Mouse (Mus musculus) neural tube, embryonic 11.5 days (tissue): Measurements from ENCODE around the gene Vtcn1. TPM values are rescaled to one million over a fixed set of nuclear protein-coding genes. Genes with fewer than 3 reads are reported as not detected.

ENCODE experiments used
- ATAC-seq: fragments of 200-750 bp; cut with Nextera tagmentation; 2 replicates; pipeline ENCODE4 v1.8.0; 2017; ENCODE audit warnings: moderate number of reproducible peaks, mild to moderate bottlenecking, moderate TSS enrichment, moderate library complexity; ENCODE audit not compliant: insufficient read depth, low FRiP score, low TSS enrichment
- DNase-seq: peaks from one replicate; pipeline ENCODE4 v3.0.0-alpha.2; 2015; ENCODE audit warnings: low spot score
- H3K27ac ChIP-seq: fragments of 300-500 bp; sonication (generic); 2 replicates; pipeline ENCODE4 v1.5.1; 2014; ENCODE audit warnings: low read depth, mild to moderate bottlenecking, low read length
- H3K27me3 ChIP-seq: fragments of 300-500 bp; sonication (generic); 2 replicates; pipeline ENCODE4 v1.6.1; 2014; ENCODE audit warnings: mild to moderate bottlenecking, low read length, mixed read lengths; ENCODE audit not compliant: control insufficient read depth, insufficient read depth
- H3K36me3 ChIP-seq: fragments of 300-500 bp; sonication (generic); 2 replicates; pipeline ENCODE4 v1.6.1; 2014; ENCODE audit warnings: mild to moderate bottlenecking, low read length, moderate library complexity, mixed read lengths; ENCODE audit not compliant: control insufficient read depth, insufficient read depth
- H3K4me1 ChIP-seq: fragments of 300-500 bp; sonication (generic); 2 replicates; pipeline ENCODE4 v1.6.1; 2014; ENCODE audit warnings: low read length, mixed read lengths; ENCODE audit not compliant: control insufficient read depth, insufficient read depth
- H3K4me2 ChIP-seq: fragments of 300-500 bp; sonication (generic); 2 replicates; pipeline ENCODE4 v1.6.1; 2014; ENCODE audit warnings: low read depth, mild to moderate bottlenecking, moderate library complexity
- H3K4me3 ChIP-seq: fragments of 300-500 bp; sonication (generic); 2 replicates; pipeline ENCODE4 v1.5.1; 2014; ENCODE audit warnings: low read depth, low read length
- H3K9ac ChIP-seq: fragments of 300-500 bp; sonication (generic); 2 replicates; pipeline ENCODE4 v1.6.1; 2014; ENCODE audit warnings: mild to moderate bottlenecking, low read length
- H3K9me3 ChIP-seq: fragments of 300-500 bp; sonication (generic); 2 replicates; pipeline ENCODE4 v1.6.1; 2016; ENCODE audit warnings: low read length; ENCODE audit not compliant: control insufficient read depth
- WGBS: fragments of 180-500 bp; shearing (Covaris S2); extraction: QIAGEN DNeasy Blood & Tissue Kit; methylation state at CpG from one replicate; pipeline ENCODE4 v1.1.7; 2014; 5-methylcytosine and 5-hydroxymethylcytosine counted together
- polyA plus RNA-seq: library from polyadenylated mRNA; unstranded; fragments of >200 nt; fragmentation: Nextera tagmentation; extraction: Ambion mirVana; gene quantifications from 2 replicates; pipeline ENCODE4 v1.2.1, GENCODE M21; 2014

The Vtcn1 gene
- polyA plus RNA-seq, 1 experiment from 2014 or later, result not detected

DNA sequence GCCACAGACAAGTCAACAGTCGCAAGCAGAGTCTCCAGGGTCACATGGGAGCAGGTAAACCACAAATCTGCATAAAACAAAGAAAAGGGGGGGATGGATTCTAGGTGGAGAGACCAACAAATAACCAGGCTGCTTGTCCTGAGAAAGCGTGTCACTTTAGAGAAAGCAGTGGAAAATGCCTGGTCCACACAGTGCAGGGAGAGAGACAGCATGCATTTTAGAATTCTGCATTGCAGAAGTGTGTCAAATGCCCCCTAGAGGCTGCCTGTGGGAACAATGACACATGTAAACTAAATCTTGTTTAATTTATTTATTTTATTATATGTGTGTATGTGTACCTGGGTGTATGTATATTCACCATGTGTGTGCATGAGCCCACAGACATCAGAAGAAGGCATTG is 4.0 kb upstream of the Vtcn1 start:
- DNase-seq (peak; percentile 28), ATAC-seq (no peak)
- 48% methylated on average over 2 of the region's 2 CpGs for WGBS
- Histone ChIP-seq H3K4me1 (0 out of 2 replicates have a peak, but pooled peaks cover 2% of the 10 kb centered on the region), H3K4me3 (no peak overlapping the region), H3K9me3 (no peaks in the 10 kb centered on the region), H3K27me3 (no peaks in the 10 kb centered on the region), H3K36me3 (no peaks in the 10 kb centered on the region), H3K27ac (no peak overlapping the region), H3K9ac (no peak overlapping the region), H3K4me2 (no peak overlapping the region)

DNA sequence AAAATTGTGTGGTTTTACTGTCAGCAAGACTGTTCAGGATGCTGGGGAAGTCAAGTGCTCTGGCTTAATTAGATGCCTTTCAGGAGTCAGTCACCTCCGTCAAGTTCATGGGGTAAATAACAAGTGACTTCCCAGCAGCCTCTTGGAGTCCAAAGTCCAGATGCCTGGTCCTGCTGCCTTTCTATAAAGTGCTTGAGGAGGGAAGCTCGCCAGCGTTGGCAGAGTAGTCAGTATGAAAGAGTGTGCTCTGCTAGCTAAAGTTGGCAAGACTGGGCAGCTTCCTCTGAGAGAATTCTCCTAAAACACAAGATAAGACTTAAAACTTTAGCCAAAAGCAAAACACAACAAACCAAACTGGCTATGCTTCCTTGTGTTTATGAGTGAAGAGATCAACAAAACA is 18.5 kb downstream of the Vtcn1 start:
- Histone ChIP-seq H3K4me1 (no peaks in the 10 kb centered on the region), H3K9me3 (no peaks in the 10 kb centered on the region), H3K27ac (no peak overlapping the region), H3K4me2 (no peak overlapping the region), H3K4me3 (no peak overlapping the region), H3K27me3 (no peaks in the 10 kb centered on the region), H3K9ac (no peak overlapping the region), H3K36me3 (no peaks in the 10 kb centered on the region)
- WGBS, result 87% methylated on average over 3 of the region's 3 CpGs
- no peak for DNase-seq
- no peak for ATAC-seq

DNA sequence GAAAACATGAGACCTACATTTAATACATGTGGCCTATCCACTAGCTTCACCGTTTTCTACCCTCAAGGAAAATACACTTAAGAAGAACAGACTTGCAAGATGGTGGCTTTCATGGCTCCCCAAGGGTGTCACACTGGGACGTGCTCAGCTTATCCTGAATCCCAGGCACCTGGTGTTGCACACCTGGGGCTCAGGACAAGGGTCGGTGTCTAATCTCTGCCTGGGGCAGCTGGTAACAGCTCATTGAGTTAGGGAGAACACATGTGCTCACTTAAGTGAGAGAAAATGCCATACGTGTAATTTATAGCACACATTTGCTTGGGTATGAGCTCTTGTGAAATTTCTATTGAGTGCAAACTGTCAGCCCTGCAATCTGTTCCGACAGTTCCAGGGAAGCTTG is 19.1 kb downstream of the Vtcn1 start:
- H3K4me3 ChIP-seq, result no peak overlapping the region
- no peaks in the 10 kb centered on the region for H3K36me3 ChIP-seq
- no peak for DNase-seq
- H3K27me3 ChIP-seq, result no peaks in the 10 kb centered on the region
- H3K4me2 ChIP-seq, result no peak overlapping the region
- H3K27ac ChIP-seq, result no peak overlapping the region
- WGBS, result 63% methylated on average over 5 of the region's 5 CpGs
- no peaks in the 10 kb centered on the region for H3K9me3 ChIP-seq
- ATAC-seq, result no peak
- no peaks in the 10 kb centered on the region for H3K4me1 ChIP-seq
- no peak overlapping the region for H3K9ac ChIP-seq

DNA sequence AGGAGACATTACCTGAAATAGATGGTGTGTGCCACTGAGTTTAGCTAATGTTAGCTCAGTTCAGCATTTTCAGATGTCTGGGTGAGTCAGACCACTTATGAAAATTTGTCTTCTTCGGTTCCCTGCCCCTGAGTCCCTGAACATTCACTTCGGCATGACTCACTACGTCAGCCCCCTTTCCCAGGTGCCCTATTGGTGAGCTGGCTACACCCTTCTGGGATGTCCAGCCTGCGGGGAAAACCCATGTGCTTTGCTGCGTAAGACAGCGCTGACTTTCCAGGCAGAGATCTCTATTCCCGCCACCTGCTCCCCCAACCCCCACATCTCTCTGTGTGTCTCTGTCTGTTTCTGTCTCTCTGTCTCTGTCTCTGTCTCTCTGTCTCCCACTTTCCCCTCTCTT is 23.1 kb downstream of the Vtcn1 start:
- no peak overlapping the region for H3K4me2 ChIP-seq
- WGBS, result 92% methylated on average over 7 of the region's 7 CpGs
- no peak overlapping the region for H3K4me3 ChIP-seq
- no peak for DNase-seq
- H3K27me3 ChIP-seq, result no peaks in the 10 kb centered on the region
- H3K9ac ChIP-seq, result no peak overlapping the region
- H3K27ac ChIP-seq, result no peak overlapping the region
- no peaks in the 10 kb centered on the region for H3K4me1 ChIP-seq
- H3K9me3 ChIP-seq, result no peaks in the 10 kb centered on the region
- no peak for ATAC-seq
- no peaks in the 10 kb centered on the region for H3K36me3 ChIP-seq

DNA sequence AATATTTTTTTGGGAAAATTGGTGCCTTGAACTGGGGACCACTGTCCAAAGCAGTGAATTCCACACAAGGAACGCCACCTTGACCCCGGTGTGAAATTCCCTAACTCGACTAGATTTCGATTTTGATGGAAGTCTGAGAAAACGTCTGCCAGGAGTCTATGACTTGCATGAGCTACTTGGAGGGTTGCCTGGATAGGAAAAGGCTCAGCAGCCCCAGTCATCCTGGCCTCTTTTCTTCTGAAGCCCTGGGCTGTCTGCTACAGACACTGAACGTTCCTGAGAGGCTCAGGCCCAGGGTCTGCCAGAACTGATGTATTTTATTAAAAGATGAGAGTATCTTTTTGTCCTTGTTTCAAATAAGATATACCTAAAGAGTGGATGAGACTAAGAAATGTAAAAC is 25.2 kb downstream of the Vtcn1 start:
- no peak for ATAC-seq
- WGBS, result 82% methylated on average over 6 of the region's 6 CpGs

DNA sequence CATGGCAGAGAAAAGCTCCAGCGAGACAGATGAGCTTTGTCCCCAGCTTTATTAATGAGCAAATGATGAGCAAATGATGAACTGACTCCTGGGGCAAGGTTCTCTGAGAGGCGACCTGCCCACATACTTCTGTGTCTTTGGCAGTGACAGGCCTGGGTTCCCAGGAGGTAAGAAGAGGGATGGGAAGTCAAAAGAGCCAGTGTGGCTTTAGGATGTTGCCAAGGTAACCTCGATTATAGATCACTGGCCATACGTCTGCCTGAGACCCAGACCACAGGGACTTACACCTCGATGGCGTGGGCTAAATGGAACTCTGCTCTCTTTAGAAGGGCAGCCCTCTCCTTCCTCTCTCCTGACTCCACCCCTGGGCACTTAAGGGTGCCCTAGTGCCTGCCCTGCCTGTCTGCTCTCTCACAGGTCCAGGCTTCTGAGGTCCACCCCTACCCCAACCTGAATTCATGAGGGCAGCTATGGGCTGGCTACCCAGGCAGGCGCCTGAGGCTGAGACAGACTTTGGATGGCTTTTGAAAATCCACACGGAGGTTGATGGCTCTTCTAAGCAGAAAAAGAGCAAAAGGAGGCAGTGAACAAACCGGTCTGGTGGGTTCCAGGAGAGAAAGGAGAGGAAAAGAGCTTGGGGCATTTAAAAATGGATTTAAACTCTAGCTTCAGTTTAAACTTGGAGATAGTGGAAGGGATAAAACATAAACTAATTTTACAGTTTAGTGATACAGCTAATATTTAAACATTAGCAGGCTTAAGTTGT is 31.0 kb downstream of the Vtcn1 start:
- Histone ChIP-seq H3K4me1 (no peaks in the 10 kb centered on the region), H3K4me3 (no peak overlapping the region), H3K27ac (no peak overlapping the region), H3K9me3 (no peaks in the 10 kb centered on the region), H3K36me3 (no peaks in the 10 kb centered on the region), H3K9ac (no peak overlapping the region), H3K4me2 (no peak overlapping the region), H3K27me3 (no peaks in the 10 kb centered on the region)
- ATAC-seq, result no peak
- DNase-seq, result no peak
- WGBS, result 49% methylated on average over 9 of the region's 9 CpGs

More for the DNA sequence above, 25.2 kb downstream of the Vtcn1 start:
- Histone ChIP-seq H3K4me1 (no peaks in the 10 kb centered on the region), H3K9me3 (no peaks in the 10 kb centered on the region), H3K9ac (no peak overlapping the region), H3K36me3 (no peaks in the 10 kb centered on the region), H3K4me3 (no peak overlapping the region), H3K27me3 (no peaks in the 10 kb centered on the region), H3K4me2 (no peak overlapping the region), H3K27ac (no peak overlapping the region)
- DNase-seq, result no peak

DNA sequence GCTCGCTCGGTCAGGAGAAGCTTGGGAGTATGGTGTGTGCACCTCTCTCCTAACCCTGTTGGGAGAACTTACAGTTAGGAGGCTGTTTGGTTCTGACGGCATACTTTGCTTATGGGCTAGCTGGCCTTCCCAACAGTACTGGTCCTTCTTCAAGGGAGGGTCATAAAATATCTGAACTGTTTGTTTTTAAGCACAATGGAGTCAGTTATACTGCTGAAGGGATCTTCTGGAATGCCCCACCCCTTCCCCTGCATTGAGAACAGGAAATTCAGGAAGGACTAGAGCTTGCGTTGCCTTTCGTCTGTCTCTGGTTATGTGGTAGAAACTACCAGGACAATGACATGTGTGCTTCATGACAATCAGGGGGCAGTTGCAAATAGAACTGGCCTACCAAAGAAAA is 31.9 kb downstream of the Vtcn1 start:
- H3K36me3 ChIP-seq, result no peaks in the 10 kb centered on the region
- H3K9me3 ChIP-seq, result no peaks in the 10 kb centered on the region
- H3K4me2 ChIP-seq, result no peak overlapping the region
- no peak overlapping the region for H3K27ac ChIP-seq
- ATAC-seq (no peak), DNase-seq (no peak)
- H3K4me3 ChIP-seq, result no peak overlapping the region
- no peaks in the 10 kb centered on the region for H3K4me1 ChIP-seq
- H3K9ac ChIP-seq, result no peak overlapping the region
- WGBS, result 82% methylated on average over 5 of the region's 5 CpGs
- H3K27me3 ChIP-seq, result no peaks in the 10 kb centered on the region

DNA sequence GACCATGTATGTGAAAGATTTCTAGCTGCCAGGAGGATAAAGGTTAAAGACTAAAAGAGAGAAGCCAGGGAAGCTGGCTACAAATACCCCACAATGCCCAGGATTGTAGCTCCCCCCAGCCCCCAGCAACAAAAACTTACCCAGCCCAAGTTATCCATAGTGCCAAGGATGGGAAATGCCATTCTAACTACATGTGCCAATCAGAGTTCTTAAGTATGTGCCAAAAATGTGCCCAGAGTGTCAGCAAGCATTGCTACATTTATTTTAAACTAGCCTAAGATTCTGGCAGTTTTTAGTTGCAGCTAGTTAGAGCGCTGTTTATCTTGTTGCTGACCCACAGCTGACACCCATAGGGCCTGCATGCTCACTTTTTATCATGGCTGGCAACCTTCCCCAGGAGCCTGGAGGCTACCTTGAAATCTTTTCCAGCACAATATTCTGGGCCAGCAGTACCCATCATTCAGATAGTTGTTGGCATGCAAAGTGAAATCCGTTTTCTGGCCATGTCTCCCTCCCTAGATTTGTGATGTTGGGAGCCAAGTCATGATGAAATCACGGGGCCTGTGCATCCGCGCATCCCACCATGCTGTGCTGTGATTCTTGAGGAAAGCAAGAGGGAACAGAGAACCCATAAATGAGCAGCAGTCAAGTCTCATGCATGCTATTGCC is 33.2 kb downstream of the Vtcn1 start:
- H3K27me3 ChIP-seq, result no peaks in the 10 kb centered on the region
- no peak for DNase-seq
- 95% methylated on average over 5 of the region's 5 CpGs for WGBS

More for the DNA sequence above, 33.2 kb downstream of the Vtcn1 start:
- Histone ChIP-seq H3K4me3 (no peak overlapping the region), H3K9ac (no peak overlapping the region), H3K9me3 (no peaks in the 10 kb centered on the region), H3K36me3 (no peaks in the 10 kb centered on the region), H3K4me1 (no peaks in the 10 kb centered on the region), H3K4me2 (no peak overlapping the region), H3K27ac (no peak overlapping the region)
- no peak for ATAC-seq
